Mouse (Mus musculus) forebrain, embryonic 14.5 days (tissue): ENCODE measurements at regions not wholly inside any gene's neighbourhood (a gene's known extent, or its start where the extent isn't known, plus 50 kb on each side); places are given as distances from the start of the nearest gene placed in this dataset.

Source experiments
- ATAC-seq: fragments of 200-750 bp; cut with Nextera tagmentation; 2 replicates; pipeline ENCODE4 v1.8.0; 2017; ENCODE audit warnings: mild to moderate bottlenecking, moderate library complexity
- DNase-seq: peaks from one replicate; pipeline ENCODE4 v3.0.0-alpha.2; 2015; ENCODE audit warnings: low spot score
- H3K27ac ChIP-seq: fragments of 300-500 bp; sonication (generic); 2 replicates; pipeline ENCODE4 v1.5.1; 2014; ENCODE audit warnings: low read depth, mild to moderate bottlenecking, control low read depth, low read length, moderate library complexity
- H3K27me3 ChIP-seq: fragments of 300-500 bp; sonication (generic); replicated peaks from 2 replicates; pipeline ENCODE4 v1.6.1; 2014; ENCODE audit warnings: low read length, control low read depth, mixed read lengths; ENCODE audit not compliant: control insufficient read depth, insufficient read depth
- H3K36me3 ChIP-seq: fragments of 300-500 bp; sonication (generic); 2 replicates; pipeline ENCODE4 v1.6.1; 2014; ENCODE audit warnings: low read length, control low read depth; ENCODE audit not compliant: control insufficient read depth, insufficient read depth
- H3K4me1 ChIP-seq: fragments of 300-500 bp; sonication (generic); 2 replicates; pipeline ENCODE4 v1.6.1; 2014; ENCODE audit warnings: antibody characterized with exemption, low read length, control low read depth; ENCODE audit not compliant: control insufficient read depth, insufficient read depth
- H3K4me2 ChIP-seq: fragments of 300-500 bp; sonication (generic); 2 replicates; pipeline ENCODE4 v1.6.1; 2014; ENCODE audit warnings: mild to moderate bottlenecking, control low read depth, low read length
- H3K4me3 ChIP-seq: fragments of 300-500 bp; sonication (generic); 2 replicates; pipeline ENCODE4 v1.5.1; 2014; ENCODE audit warnings: low read depth, low read length, control low read depth
- H3K9ac ChIP-seq: fragments of 300-500 bp; sonication (generic); 2 replicates; pipeline ENCODE4 v1.6.1; 2014; ENCODE audit warnings: mild to moderate bottlenecking, low read length, control low read depth, moderate library complexity
- H3K9me3 ChIP-seq: fragments of 300-500 bp; sonication (generic); replicated peaks from 2 replicates; pipeline ENCODE4 v1.6.1; 2016; ENCODE audit warnings: low read length, control low read depth, mixed read lengths; ENCODE audit not compliant: control insufficient read depth
- WGBS: fragments of 180-500 bp; shearing (Covaris S2); extraction: QIAGEN DNeasy Blood & Tissue Kit; methylation state at CpG from one replicate; pipeline ENCODE4 v1.1.7; 2014; 5-methylcytosine and 5-hydroxymethylcytosine counted together

- 95% methylated on average over 1 of the region's 1 CpGs for WGBS
- ATAC-seq (no peak), DNase-seq (no peak)
- no peaks in the 10 kb centered on the region for H3K4me1 ChIP-seq
- H3K4me3 ChIP-seq, result no peak overlapping the region
- H3K36me3 ChIP-seq, result no peaks in the 10 kb centered on the region
- H3K9ac ChIP-seq, result no peak overlapping the region
- no peaks in the 10 kb centered on the region for H3K9me3 ChIP-seq
- no peak overlapping the region for H3K27ac ChIP-seq
- H3K4me2 ChIP-seq, result no peak overlapping the region
- no peaks in the 10 kb centered on the region for H3K27me3 ChIP-seq
Measured at GRCm38 (mm10) chr10:46999701-47000100, 1422.1 kb downstream of the Hace1 start.

- H3K4me3 ChIP-seq, result no peak overlapping the region
- no peaks in the 10 kb centered on the region for H3K36me3 ChIP-seq
- H3K9ac ChIP-seq, result no peak overlapping the region
- H3K4me1 ChIP-seq, result no peaks in the 10 kb centered on the region
- DNase-seq, result no peak
- H3K4me2 ChIP-seq, result no peak overlapping the region
- no peak for ATAC-seq
- H3K27me3 ChIP-seq, result no peaks in the 10 kb centered on the region
- no peaks in the 10 kb centered on the region for H3K9me3 ChIP-seq
- no peak overlapping the region for H3K27ac ChIP-seq
Measured at GRCm38 (mm10) chr10:47028765-47029164, 1451.1 kb downstream of the Hace1 start.

- no peak overlapping the region for H3K9ac ChIP-seq
- no peak overlapping the region for H3K4me2 ChIP-seq
- ATAC-seq (no peak), DNase-seq (no peak)
- H3K27ac ChIP-seq, result no peak overlapping the region
- WGBS, result 90% methylated on average over 2 of the region's 2 CpGs
- H3K36me3 ChIP-seq, result no peaks in the 10 kb centered on the region
- no peak overlapping the region for H3K4me3 ChIP-seq
- no peaks in the 10 kb centered on the region for H3K4me1 ChIP-seq
- no peaks in the 10 kb centered on the region for H3K9me3 ChIP-seq
- H3K27me3 ChIP-seq, result no peaks in the 10 kb centered on the region
Measured at GRCm38 (mm10) chr10:47054672-47055071, 1477.0 kb downstream of the Hace1 start.

- Histone ChIP-seq H3K27me3 (no peaks in the 10 kb centered on the region), H3K4me3 (no peak overlapping the region), H3K36me3 (no peaks in the 10 kb centered on the region), H3K4me1 (peaks cover 2% of the 10 kb centered on the region; the same call in 1 of the 2 replicates), H3K9ac (no peak overlapping the region), H3K9me3 (no peaks in the 10 kb centered on the region), H3K27ac (0 out of 2 replicates have a peak overlapping the region, but pooled peaks have one; percentile 41), H3K4me2 (no peak overlapping the region)
- WGBS, result 7% methylated on average over 1 of the region's 1 CpGs
- ATAC-seq, result peak; percentile 90
- DNase-seq, result peak; percentile 77
Measured at GRCm38 (mm10) chr10:47102551-47102950, 1524.9 kb downstream of the Hace1 start.
